Mouse (Mus musculus) granulocyte monocyte progenitor cell, adult 5-6 weeks (primary cell): ENCODE measurements around the gene Tagln3. TPM values are rescaled to one million over a fixed set of nuclear protein-coding genes. Genes with fewer than 3 reads are reported as not detected.

Experiments used
- ATAC-seq: replicated peaks from 2 replicates; pipeline ENCODE4 v1.8.0; 2016; ENCODE audit warnings: mild to moderate bottlenecking, moderate TSS enrichment, inconsistent platforms; ENCODE audit not compliant: poor library complexity, severe bottlenecking
- total RNA-seq, 2 experiments: library from RNA; stranded (forward) in 1 of 2; stranded (reverse) in 1 of 2; fragments of 200-712, 200-1000 nt in 1 of 2; fragments of >200 nt in 1 of 2; fragmentation: Nextera tagmentation in 1 of 2; gene quantifications; 2 replicates each; pipeline ENCODE4 v1.2.3; 2014 to 2017

Gene Tagln3
- total RNA-seq, 2 experiments from 2014 or later, result not detected

- ATAC-seq, result no peak
Observed at GRCm38 (mm10) chr16:45722460-45722951, 1.9 kb downstream of the Tagln3 start.

DNA sequence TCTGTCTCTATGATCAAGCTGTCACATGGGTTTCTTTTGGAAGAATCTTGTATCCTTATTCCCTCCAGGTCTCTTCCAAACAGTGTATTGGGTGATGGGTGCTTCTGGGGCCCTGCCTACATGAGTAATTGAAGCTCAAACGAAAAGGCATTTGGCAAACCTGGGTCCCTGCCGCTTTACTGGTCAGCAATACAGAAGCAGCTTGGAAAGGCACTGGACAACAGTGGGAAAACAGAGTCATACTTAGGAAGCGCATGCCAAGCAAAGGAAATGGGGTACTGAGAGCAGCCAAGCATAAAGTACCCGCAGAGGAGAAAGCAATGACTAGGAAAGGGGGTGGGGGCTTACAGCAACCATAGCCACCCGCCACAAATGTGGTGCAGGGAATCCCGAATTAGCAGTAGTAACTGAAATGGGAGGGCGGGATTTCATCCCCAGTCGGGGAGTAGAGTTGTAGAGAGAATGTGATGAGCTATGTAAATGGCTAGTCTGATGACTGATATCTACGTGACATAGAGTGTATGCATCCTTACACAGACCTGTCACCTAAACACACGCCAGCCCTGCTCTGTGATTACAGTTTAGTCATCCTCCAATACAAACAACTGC is 4.3 kb downstream of the Tagln3 start:
- no peak for ATAC-seq

DNA sequence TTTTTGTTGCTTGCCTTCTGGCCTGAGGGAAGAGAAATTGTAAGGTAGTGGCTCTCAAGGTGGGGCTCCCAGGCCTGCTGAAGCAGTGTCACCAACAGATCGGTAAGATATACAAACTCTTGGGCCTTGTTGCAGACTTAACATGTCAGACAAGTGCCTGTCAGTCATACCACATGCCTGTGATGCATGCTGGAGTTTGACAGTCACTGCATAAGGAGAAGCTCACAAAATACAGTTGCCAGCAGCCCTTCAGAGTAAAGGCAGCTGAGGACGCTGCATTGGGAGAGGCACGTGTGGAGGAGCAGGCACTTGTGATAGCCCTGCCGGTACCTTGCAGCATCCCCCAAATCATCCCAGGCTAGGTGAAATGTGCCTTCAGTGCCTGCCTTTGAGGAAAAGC is 6.1 kb downstream of the Tagln3 start:
- ATAC-seq, result no peak

GRCm38 (mm10) chr16:45714489-45715150 is 9.8 kb downstream of the Tagln3 start:
- no peak for ATAC-seq

DNA sequence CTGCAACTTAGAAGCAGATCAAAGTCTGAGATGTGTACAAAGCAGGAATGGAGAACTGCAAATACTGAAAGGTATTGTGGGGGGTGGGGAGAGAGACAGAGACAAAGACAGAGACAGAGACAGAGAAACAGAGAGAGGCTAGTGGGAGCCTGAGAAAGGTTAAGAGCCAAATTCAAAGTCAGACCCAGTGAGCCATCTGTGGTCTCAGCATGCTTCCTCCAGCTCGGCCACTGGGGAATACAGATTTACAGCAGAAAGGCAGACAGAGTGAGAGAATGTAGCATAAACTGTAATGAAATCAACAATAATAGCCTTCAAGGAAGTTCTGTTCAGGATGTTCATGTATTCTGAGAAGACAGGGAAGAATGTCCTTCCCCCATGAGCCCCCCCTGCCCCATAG is 10.5 kb downstream of the Tagln3 start:
- no peak for ATAC-seq

DNA sequence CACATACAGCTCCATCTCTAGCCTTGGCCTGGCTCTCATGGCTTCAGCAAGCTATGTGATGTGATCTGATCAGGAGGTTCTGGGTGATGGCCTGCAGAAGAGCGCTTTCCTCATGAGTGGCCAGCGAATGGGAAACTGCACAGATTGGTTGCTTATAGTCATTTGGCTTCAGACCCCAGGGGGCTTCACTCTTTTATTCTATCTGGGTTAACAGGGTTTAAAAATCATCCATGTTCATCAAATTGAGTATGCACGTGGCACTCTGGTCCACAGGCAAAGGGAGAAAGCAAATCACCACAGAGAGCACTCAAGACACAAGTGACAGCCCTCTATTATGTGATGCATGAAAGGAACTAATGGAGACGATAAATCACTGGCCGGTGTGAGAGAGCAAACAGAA is 11.1 kb downstream of the Tagln3 start:
- no peak for ATAC-seq

GRCm38 (mm10) chr16:45711263-45711662 is 13.1 kb downstream of the Tagln3 start:
- no peak; the same call in 1 of the 2 replicates for ATAC-seq

GRCm38 (mm10) chr16:45699301-45699700 is 25.1 kb downstream of the Tagln3 start:
- ATAC-seq, result no peak

DNA sequence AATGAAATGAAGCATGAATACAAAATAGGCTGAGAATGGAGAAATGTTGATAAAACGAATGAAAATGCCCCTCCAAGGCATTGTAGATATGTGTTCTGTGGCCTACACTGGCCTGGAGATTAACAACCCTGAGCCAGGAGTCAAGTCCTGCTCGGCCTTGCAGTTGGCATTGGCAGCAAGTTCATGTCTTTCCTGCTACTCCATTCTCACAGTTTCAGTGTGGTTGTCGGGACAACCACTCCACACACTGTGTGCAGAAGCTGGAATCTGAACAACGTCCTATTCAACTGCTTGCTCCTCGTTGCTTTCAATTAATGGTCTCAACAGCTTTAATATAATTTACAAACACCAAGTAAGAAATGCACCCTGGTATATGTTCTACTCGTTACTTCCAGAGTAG is 26.4 kb downstream of the Tagln3 start:
- ATAC-seq, result no peak

DNA sequence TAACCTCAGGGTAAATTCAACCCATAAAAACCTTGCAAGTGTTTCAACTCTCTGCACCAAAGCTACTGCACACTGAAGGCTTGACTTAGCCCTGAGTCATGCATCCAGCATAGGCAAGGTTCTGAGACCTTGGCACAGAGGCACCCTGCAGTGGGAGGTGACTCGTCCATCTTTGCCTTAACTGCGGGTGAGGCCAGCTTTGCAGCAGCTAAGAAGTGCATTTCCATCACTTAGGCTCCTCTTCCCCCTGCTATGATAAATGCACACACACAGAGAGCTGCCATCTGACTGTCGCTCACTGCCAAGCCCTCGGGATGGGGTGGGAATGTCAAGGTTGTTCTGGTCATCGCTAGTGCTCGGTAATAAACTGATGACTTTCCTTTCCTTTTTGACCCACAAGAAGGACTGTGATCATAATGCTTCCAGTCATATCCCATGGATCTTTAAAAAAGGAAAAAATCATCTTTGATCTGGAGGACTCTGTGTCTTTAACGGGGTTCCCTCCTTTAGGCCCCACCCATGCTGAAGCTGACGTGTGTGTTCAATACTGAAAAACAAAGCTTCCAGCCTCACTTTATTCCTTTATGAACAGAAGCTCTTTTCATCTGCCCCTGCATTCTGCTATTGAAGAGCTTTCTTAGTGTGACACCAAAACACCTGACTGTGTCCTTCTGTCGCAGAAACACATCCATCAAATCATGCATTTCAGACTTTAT is 28.8 kb downstream of the Tagln3 start:
- ATAC-seq, result no peak

GRCm38 (mm10) chr16:45693558-45693957 is 30.9 kb downstream of the Tagln3 start, which contains the start of gene Tmprss7:
Tmprss7 (minus strand) TSS chr16:45693658.
- no peak for ATAC-seq

- ATAC-seq, result no peak
Observed at GRCm38 (mm10) chr16:45692851-45693250, 31.6 kb downstream of the Tagln3 start.

DNA sequence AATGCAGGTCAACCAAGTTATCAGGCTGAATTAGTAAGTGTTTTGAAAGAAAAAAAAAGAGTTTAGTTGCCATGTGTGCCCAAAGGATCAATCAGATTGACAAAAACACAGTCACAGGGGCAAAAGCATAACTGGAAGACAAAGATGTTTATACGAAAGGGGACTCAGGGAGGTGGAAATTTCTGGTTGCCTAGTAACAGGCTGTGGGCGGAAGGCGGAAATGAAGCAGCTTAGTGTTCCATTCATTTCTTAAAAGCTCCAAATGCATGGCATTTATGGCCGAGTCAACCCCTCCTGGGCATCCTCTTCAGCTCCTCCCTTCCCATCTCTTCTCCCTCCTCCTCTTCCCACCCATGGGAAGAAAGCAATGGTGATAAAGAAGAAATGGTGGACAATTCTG is 34.2 kb downstream of the Tagln3 start:
- no peak for ATAC-seq

- no peak for ATAC-seq
Observed at GRCm38 (mm10) chr16:45686833-45687232, 37.6 kb downstream of the Tagln3 start.

DNA sequence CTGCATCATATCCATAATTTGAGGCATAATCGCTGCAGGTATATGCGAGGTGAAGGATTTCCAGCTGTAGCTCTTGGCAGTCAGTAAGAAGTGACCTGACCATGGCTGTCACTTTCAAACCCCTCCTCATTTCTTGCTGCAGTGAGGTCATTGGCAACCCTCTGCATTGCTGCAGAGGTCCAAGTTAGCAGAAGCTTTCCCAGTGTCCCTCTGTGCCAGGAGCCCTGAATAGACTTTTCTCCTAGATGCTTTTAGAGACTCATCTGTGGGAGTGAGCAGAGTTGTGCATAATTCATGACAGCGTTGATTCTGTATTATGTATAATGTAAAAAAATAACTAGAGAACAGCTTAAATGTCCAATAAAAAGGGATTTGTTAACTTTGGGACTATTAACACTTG is 39.1 kb downstream of the Tagln3 start:
- ATAC-seq, result no peak

GRCm38 (mm10) chr16:45684815-45685214 is 39.6 kb downstream of the Tagln3 start:
- ATAC-seq, result peak; percentile 72; the same call in 1 of the 2 replicates

GRCm38 (mm10) chr16:45676462-45676861 is 47.9 kb downstream of the Tagln3 start:
- peak; percentile 77 for ATAC-seq

GRCm38 (mm10) chr16:45670005-45670404 is 54.4 kb downstream of the Tagln3 start:
- no peak for ATAC-seq

DNA sequence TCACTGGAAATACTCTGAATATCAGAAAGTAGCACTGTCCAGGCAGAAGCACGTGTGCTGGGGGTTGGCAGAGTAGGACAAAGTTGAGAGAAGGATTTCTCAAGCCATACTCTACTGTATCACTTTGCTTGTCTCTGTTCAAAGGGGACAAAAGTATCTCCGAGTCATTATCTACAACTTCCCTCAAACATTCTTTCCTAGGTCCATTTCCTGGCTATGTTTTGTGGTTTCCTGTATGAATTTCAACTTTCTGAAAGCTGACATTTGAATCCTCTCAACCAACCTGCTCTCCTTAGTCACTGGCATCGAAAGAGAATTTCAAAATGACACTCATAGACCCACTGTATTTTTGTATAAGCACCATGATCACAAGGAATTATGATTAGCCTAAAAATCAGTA is 56.2 kb downstream of the Tagln3 start:
- ATAC-seq, result peak; percentile 65

DNA sequence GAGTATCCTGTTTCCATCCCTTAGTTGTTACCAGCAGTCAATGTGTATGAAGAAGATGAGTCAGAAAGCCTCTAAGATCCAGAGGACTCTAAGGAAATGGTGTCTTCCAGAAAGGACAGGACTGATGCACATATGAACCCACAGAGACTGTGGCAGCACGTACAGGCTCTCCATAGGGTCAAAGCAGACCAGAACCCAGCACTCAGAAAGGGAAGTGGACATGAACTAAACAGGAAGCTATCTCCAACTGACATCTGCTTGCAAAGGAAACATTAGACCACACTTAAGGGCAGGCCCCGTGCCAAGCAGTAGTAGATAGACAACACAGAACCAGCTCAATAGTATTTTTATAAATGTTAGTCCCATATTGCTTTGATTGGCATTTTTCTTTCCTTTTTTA is 58.3 kb downstream of the Tagln3 start:
- peak; percentile 91 for ATAC-seq

GRCm38 (mm10) chr16:45662381-45662780 is 62.0 kb downstream of the Tagln3 start:
- ATAC-seq, result no peak
